Mouse (Mus musculus) G1E (cell line): ENCODE data around the gene Prdx2. TPM values are rescaled to one million over a fixed set of nuclear protein-coding genes. Genes with fewer than 3 reads are reported as not detected.
A peak's percentile ranks its signal among the peaks of the same experiment; 100 is the strongest.

ENCODE experiments used
- ATAC-seq: 2 replicates; pipeline ENCODE4 v1.8.0; 2016; ENCODE audit warnings: mild to moderate bottlenecking; ENCODE audit not compliant: insufficient number of reproducible peaks, poor library complexity, low FRiP score, severe bottlenecking; ENCODE audit errors: extremely low read depth
- DNase-seq: peaks from one replicate; pipeline ENCODE4 v3.0.0; 2012; ENCODE audit warnings: low spot score
- H3K27me3 ChIP-seq: 2 replicates; pipeline ENCODE4 v1.6.1; 2012; ENCODE audit warnings: mild to moderate bottlenecking, low read length, inconsistent platforms; ENCODE audit not compliant: insufficient read depth
- H3K36me3 ChIP-seq: replicated peaks from 2 replicates; pipeline ENCODE3; 2012; ENCODE audit warnings: mild to moderate bottlenecking, inconsistent platforms
- H3K4me1 ChIP-seq: 2 replicates; pipeline ENCODE4 v1.6.1; 2012; ENCODE audit warnings: low read depth, low read length, inconsistent platforms, mixed read lengths; ENCODE audit not compliant: insufficient read depth
- H3K4me3 ChIP-seq: 2 replicates; pipeline ENCODE4 v1.5.1; 2012; ENCODE audit warnings: low read depth, mild to moderate bottlenecking, inconsistent platforms, low read length, moderate library complexity, mixed read lengths
- H3K9me3 ChIP-seq: replicated peaks from 2 replicates; pipeline ENCODE4 v1.6.1; 2012; ENCODE audit warnings: inconsistent platforms
- CTCF ChIP-seq: IDR thresholded peaks from 2 replicates; pipeline ENCODE4 v1.5.1; 2012; ENCODE audit warnings: low read depth, low read length, inconsistent platforms, mixed read lengths
- GATA1 ChIP-seq: IDR thresholded peaks from 2 replicates; pipeline ENCODE4 v1.6.1; 2012; ENCODE audit warnings: borderline replicate concordance, low read length, inconsistent platforms, mixed read lengths
- GATA2 ChIP-seq: IDR thresholded peaks from 2 replicates; pipeline ENCODE4 v1.6.1; 2012; ENCODE audit warnings: low read depth, low read length, inconsistent platforms, borderline replicate concordance
- POLR2AphosphoS5 ChIP-seq: IDR thresholded peaks from 2 replicates; pipeline ENCODE4 v1.6.1; 2012; ENCODE audit warnings: low read depth, low read length, inconsistent platforms; ENCODE audit not compliant: insufficient replicate concordance
- TAL1 ChIP-seq: conservative IDR thresholded peaks from 2 replicates; pipeline ENCODE4 v1.6.1; 2012; ENCODE audit warnings: low read depth, low read length, inconsistent platforms, mixed read lengths
- polyA plus RNA-seq: library from polyadenylated mRNA; stranded (reverse); fragments of >175 nt; gene quantifications from 2 replicates; pipeline ENCODE4 v1.2.3, GENCODE M21; 2012
- total RNA-seq, 2 experiments: library from RNA; stranded (forward) in 1 of 2; stranded (reverse) in 1 of 2; fragments of 200-1000 nt in 1 of 2; fragments of >200 nt in 1 of 2; fragmentation: Nextera tagmentation in 1 of 2; gene quantifications; 2 replicates each; pipeline ENCODE4 v1.2.3; 2014 to 2017

Gene Prdx2
- total and polyA plus RNA-seq, 3 experiments: 86.4 to 299 (median 185) TPM

- Histone ChIP-seq H3K4me3 (peak overlapping the region; percentile 34; the same call in 1 of the 2 replicates), H3K27me3 (no peaks in the 10 kb centered on the region), H3K9me3 (no peaks in the 10 kb centered on the region), H3K4me1 (peaks cover 82% of the 10 kb centered on the region), H3K36me3 (peaks cover 42% of the 10 kb centered on the region)
- TF ChIP-seq TAL1 (no peak), POLR2AphosphoS5 (no peak; the same call in 1 of the 2 replicates), CTCF (peak; percentile 77), GATA2 (no peak)
- no peak for ATAC-seq
- peak; percentile 20 for DNase-seq
These were observed 4.6 kb downstream of the Prdx2 start for GRCm38 (mm10) chr8:84973803-84974542.

- Histone ChIP-seq H3K27me3 (no peaks in the 10 kb centered on the region), H3K4me3 (peak overlapping the region; percentile 44; the same call in 1 of the 2 replicates), H3K36me3 (peaks cover 42% of the 10 kb centered on the region), H3K4me1 (peaks cover 84% of the 10 kb centered on the region), H3K9me3 (no peaks in the 10 kb centered on the region)
- DNase-seq (peak; percentile 12), ATAC-seq (no peak)
- TF ChIP-seq GATA2 (no peak), CTCF (no peak), TAL1 (no peak), POLR2AphosphoS5 (no peak; the same call in 1 of the 2 replicates), GATA1 (no peak)
These were observed 5.3 kb downstream of the Prdx2 start for GRCm38 (mm10) chr8:84974543-84975142.

- ATAC-seq: no peak
- Histone ChIP-seq H3K36me3 (peaks cover 39% of the 10 kb centered on the region), H3K4me1 (peaks cover 84% of the 10 kb centered on the region)
These were observed 6.0 kb downstream of the Prdx2 start for GRCm38 (mm10) chr8:84975434-84975833.

GRCm38 (mm10) chr8:84976031-84976762 is 6.8 kb downstream of the Prdx2 start:
- ATAC-seq (peak; percentile 64), DNase-seq (peak; percentile 84)
- Histone ChIP-seq H3K4me1 (peaks cover 84% of the 10 kb centered on the region), H3K4me3 (peak overlapping the region; percentile 87), H3K9me3 (no peaks in the 10 kb centered on the region), H3K36me3 (peaks cover 31% of the 10 kb centered on the region), H3K27me3 (no peaks in the 10 kb centered on the region)
- TF ChIP-seq GATA2 (no peak), POLR2AphosphoS5 (0 out of 2 replicates have a peak, but pooled peaks have one; percentile 58)

More at GRCm38 (mm10) chr8:84975434-84975833, 6.0 kb downstream of the Prdx2 start:
- TF ChIP-seq GATA2 (no peak), CTCF (peak; percentile 93), TAL1 (no peak), GATA1 (no peak)
- no peaks in the 10 kb centered on the region for H3K27me3 ChIP-seq
- H3K9me3 ChIP-seq: no peaks in the 10 kb centered on the region
- peak; percentile 34 for DNase-seq
- H3K4me3 ChIP-seq: peak overlapping the region; percentile 87; the same call in 1 of the 2 replicates

- Histone ChIP-seq H3K4me1 (peaks cover 84% of the 10 kb centered on the region), H3K27me3 (no peaks in the 10 kb centered on the region), H3K4me3 (peak overlapping the region; percentile 87)
These were observed 7.5 kb downstream of the Prdx2 start for GRCm38 (mm10) chr8:84976763-84977434.

More at GRCm38 (mm10) chr8:84976763-84977434, 7.5 kb downstream of the Prdx2 start:
- DNase-seq (peak; percentile 14), ATAC-seq (no peak)
- Histone ChIP-seq H3K36me3 (peaks cover 24% of the 10 kb centered on the region), H3K9me3 (no peaks in the 10 kb centered on the region)
- TF ChIP-seq TAL1: no peak
- TF ChIP-seq GATA1: no peak
- TF ChIP-seq POLR2AphosphoS5: no peak
- no peak for TF ChIP-seq CTCF
- TF ChIP-seq GATA2: no peak
